Mouse (Mus musculus): ENCODE data around the gene Abcb11.
"Not testable (repeated sequence)": the region's sequence is repeated elsewhere in the genome, so short reads cannot be mapped to it uniquely, and the experiment has no call there.

Gene Abcb11

DNA sequence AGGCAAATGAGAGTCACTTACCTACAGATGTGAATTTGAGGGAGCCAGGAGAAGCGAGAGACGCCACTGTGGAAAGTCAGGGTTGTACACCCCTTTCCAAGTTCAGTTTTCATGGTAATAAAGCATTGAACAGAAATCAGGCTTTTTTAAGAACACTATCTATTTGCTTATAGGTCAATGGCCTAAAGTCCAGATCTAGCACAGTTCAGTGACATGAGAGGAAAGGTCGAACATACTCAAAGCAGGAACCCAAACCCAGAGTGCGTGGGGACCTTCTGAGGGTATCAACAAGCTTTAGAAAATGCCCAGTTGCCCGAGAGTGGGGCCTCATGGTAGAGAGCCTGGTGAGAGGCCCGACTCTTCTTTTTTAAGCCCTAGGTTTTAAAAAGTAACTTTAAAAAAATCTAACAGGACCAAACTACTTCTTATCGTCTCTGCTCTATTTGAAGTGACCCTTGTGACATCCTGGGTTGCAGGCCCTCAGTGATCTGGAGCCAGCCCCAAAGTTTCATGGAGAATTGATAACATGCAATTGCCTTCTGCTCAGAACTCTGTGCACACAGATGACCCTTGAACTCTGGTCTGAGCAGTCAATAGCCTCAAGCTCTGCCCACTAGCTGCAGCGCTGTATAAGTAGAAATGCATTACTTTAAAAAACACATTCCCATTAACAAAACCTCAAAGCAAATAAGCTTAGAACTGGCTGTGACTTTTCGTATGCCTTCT lies at the start of gene Abcb11:
TSS of gene Abcb11 (minus strand) at position 121 of the 726 bp plus-strand sequence.
- in situ Hi-C loops (cut with MseI, MboI) = no loop called here

DNA sequence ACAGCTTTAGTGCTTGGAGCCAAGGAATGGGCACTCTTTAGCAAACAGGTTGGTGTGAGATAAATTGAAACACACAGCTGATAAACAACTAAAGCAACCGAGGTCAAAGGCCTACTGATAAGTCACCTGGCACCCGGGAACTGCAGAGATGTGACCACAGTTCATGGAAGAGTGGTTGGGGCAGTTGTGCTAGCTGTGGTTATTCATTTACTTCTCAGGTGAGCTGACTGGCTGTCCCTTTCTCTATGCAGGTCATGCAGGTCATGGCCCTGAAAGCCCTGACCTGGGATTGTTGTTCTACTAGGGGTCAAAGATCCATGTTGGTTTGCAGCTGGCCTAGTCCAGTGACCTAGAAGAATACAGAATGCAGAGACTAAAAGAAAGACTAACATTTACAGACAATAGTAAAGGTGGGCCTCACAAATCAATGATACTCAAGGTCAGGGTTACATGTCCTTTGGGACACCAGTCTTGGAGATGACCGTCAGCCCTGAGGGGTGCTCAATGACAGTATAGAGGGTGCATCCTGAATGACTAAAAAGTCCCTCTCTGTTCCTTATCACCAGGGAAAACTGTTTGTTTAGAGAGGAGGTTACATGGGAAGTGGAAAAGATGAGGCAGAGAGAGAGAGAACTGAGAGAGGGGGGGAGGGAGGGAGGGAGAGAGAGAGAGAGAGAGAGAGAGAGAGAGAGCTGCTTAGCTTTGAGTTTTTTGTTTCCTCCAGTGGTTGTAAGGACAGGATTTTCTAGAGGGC lies 43.9 kb upstream of the Abcb11 start:
- in situ Hi-C loops (cut with MseI, MboI) = no loop called here

DNA sequence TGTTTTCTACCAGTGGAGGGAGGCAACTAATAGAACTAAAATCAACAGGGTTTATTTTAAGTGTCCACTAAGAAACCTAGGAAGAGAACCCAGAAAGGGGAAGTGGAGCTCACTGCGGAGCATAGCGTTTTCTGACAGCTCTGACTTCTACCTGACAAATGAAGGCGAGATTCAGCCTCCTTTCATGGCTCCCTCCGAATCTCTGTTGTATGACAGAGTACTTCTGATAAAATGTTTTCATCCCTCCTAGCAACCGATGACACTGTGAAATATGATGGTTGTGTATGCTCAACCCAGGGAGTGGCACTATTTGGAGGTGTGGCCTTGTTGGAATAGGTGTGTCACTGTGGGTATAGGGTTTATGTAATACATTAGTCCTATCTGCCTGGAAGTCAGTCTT lies 40.4 kb upstream of the Abcb11 start:
- in situ Hi-C loops (cut with MseI, MboI) = no loop called here

DNA sequence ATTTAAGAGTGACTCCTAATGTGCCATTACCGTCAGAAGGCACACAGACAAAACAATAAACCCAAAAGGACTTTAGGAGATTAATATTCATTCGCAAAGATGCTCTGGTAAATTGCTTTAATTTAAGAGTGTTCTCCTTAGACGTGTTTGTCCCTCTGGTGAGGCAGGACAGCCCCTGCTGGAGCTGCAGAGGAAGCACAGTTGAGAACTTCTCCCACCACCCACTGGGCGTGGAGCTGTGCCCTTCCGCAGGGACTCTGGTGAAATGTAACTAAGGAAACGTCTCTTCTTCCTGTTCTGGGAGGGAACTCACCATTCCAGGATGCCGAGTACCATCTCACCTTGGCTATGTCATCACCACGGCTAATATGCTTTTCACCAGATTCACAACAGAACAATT lies 39.3 kb upstream of the Abcb11 start:
- in situ Hi-C loops (cut with MseI, MboI) = no loop called here

DNA sequence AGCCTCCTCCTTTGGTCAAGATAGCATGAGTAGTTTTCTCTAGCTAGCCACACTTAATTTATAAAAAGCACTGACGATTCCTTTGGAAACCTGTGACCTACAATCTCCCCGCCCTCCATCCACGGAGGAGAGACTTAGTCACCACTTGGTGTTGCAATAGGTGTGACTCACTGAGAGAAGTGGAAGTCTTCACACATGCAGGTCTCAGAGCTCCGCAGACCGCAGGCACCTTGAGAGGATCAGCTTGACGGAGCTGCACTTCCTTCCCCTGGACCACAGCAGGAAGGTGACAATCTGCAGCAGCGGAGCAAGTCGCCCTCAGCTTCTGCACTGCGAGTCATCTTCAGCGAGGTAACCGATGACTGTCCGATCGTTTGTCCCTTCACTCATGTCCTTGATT lies 37.9 kb upstream of the Abcb11 start, which contains the start of gene Dhrs9:
TSS of gene Dhrs9 (plus strand) at position 165 of the 400 bp plus-strand sequence.
- in situ Hi-C loops (cut with MseI, MboI) = no loop called here

DNA sequence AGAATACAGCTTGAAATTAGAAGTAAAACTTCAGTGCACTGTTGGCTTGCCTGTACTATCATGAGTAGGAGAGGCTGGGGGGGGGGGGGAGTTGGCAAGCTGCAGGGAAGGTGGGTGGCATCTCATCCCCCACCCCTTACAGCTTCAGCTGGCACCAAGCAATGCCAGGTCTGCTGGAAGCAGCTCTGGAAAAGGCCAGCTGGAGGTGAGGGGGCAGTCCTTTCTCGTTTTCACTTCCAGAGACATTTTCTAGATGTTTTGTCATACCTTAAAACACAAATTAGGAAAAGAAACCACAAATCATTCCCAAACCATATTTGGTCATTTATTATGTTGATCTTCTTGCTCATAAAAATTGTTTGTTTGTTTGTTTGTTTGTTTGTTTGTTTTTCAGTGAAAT lies 37.4 kb upstream of the Abcb11 start:
- in situ Hi-C loops (cut with MseI, MboI) = no loop called here

DNA sequence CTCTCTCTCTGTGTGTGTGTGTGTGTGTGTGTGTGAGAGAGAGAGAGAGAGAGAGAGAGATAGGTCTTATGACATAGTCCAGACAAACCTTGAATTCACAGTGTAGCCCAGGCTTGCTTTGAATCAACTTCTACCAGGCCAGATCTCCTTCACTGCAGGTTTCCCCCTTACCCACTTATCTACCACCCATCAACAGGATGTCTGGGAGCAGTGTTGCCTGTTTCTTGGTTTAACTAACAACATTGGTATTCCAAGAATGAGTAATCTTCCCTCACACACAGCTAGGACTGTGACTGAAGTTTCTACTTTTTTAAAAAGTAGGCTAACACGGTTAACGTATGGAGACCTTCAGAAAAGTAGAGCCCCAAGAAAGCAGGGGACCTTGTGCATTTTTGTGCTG lies 34.4 kb upstream of the Abcb11 start:
- in situ Hi-C loops (cut with MseI, MboI) = no loop called here

DNA sequence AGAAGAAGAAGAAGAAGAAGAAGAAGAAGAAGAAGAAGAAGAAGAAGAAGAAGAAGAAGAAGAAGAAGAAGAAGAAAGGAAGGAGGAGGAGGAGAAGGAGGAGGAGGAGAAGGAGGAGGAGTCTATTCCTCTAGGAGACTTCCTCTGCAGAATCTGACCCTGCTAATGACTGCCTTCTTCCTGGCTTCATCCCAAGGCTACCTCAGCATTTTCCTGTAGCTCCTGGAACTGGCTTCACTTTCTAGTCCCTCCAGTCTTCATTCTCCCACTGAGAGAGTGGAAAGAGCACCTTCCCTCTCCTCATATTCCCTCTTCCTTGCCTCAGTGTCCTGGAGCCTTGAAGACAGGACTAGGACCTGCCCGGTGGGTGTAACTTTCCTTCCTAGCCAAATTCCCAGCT lies 22.9 kb upstream of the Abcb11 start:
- in situ Hi-C loops (cut with MseI, MboI) = no loop called here

DNA sequence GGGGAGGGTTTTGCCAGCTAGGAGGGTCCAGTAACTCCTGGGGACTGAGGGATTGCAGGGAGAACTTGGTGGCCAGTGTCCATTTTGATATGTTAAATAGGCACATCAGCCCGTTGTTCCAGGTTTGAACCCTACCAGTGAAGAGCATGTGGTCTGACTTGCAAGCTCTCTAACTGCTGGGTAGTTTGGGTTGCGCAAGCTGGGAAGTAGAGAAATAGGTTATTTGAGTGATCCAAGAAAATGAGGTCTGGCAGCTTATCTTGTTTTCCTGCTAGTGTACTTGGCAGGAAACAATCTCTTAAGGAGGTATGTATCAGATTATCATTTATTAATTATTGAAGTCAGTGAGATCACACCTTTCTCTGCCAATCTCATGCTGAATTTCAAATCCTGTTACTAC lies 22.4 kb upstream of the Abcb11 start:
- in situ Hi-C loops (cut with MseI, MboI) = no loop called here

DNA sequence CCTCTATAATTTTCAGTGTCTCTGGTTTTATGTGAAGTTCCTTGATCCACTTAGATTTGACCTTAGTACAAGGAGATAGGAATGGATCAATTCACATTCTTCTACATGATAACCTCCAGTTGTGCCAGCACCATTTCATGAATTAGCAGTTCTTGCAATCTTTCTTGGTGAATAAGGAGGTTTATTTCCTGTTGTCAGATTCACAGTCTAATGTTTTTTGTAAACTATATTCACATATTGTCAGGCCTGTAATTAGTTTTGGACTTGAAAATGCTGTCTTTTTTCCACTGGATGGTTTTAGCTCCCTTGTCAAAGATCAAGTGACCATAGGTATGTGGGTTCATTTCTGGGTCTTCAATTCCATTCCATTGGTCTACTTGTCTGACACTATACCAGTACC lies 13.0 kb upstream of the Abcb11 start:
- in situ Hi-C loops (cut with MseI, MboI) = not testable (repeated sequence)

DNA sequence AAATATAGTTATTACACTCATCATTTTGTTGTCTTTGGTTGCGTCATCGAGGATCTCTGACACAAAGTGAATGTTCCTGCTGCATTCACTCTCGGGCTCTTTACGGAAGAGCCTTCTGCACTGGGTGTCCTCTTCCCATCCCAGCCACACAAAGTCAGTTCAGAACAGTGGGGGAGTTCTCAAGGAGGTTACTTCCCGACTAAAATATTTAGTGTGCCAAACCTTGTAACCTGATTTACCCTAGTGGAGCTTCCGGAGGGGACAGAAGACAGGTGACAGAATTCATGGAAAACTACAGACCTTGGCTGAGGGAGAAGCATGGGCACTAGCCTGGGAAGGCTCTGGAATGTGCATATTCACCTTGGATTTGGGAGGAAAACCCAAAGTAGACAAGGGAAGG lies 910 bp downstream of the Abcb11 start:
- in situ Hi-C loops (cut with MseI, MboI) = no loop called here

DNA sequence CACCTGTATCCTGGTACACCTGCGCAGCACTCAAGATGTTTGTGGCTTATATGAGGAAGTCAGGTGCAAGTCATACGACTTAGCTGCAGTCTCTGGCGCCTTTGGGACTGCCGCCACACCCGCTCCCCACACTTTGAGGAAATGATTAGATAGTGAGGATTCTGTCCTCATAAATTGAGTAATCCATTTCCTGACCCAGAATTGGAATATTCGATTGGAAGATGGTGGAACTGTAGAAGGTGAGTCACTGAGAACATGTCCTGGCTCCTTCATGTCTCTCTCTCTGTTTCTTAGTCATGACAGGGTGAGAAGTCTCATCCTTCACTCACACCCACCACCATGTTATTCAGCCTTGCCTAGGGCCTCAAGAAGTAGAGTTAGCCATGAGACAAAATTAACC lies 10.9 kb downstream of the Abcb11 start:
- in situ Hi-C loops (cut with MseI, MboI) = not testable (repeated sequence)

DNA sequence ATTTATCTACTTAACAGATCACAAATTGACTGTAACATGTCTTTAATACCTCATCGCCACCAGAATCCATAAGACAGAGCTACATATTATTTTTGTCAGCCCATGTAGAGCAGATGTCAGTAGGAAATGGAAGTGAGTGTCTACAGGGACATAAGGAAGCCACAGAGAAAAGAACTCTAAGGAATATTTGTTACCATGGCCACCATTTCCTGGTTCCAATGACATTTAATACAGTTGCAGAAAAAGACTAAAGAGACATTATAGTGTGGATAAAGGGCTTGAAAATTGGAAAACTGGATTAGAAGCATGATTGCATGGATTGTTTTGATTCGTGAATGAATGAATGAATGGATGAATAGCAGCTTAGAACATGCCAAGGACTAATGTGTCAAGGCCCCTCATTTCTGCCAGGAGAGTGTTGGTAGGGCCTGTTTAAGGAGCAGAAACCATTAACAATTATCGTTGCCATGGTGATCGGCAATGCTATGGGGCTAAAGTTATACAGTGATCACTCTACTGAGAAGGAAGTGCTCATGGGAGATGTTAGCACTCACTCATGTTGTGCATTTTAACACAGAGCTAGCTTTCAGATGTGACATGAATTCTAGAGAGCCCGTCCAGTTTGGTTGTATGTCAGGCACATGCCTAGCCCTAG lies 13.8 kb downstream of the Abcb11 start:
- in situ Hi-C loops (cut with MseI, MboI) = no loop called here

DNA sequence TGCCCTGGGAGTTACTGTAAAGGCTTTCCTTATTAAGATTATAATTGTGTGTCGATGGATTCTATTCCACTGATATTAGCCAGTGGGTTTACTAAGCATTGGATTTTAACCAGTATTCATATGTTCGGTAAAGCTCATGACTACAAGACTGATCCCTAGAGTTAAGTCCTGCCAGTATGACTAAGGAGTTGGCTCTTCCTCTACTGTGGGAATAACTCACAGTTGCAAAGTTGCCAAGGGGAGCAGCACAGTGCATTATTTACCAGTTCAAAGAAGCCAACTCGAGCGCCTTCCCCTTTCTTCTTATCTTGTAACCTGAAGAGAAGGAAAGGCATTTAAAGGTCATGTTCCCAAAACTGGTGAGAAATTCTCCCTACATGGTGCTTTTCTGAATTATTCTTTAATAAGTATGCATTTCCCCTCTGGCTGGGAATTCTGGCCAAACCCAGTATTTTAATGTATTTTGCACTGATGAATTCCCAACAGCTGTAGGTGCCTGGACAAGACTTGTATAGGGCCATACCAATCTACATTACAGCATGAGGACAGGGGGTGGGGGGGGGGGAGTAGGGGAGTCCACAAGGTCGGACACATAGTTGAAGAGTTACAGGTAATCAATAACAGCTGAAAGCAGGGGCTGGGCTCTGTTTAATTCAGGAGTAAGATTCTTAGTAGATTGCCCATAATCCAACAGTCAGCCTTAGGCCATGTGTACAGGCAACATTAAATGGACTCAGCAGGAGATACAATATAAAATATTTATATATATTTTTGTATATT lies 17.3 kb downstream of the Abcb11 start:
- in situ Hi-C loops (cut with MseI, MboI) = no loop called here

DNA sequence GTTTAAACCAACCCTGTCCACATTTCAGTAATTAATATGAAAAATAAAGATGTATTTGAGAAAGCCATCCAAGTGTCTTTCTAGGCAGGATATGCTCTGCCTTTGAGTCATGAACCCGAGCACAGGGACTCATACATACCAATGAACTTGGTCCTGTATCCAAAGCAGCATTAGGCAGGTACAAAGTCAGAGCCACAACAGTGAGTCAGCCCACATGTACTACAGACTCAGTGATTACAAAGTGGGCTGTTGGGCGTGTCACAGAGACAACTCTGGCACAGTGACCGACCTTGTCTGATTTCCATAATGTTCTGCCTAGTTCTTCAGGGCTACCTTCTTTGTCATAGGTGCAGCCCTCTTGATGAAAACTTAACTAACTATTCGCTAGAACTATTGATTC lies 19.4 kb downstream of the Abcb11 start:
- in situ Hi-C loops (cut with MseI, MboI) = no loop called here

DNA sequence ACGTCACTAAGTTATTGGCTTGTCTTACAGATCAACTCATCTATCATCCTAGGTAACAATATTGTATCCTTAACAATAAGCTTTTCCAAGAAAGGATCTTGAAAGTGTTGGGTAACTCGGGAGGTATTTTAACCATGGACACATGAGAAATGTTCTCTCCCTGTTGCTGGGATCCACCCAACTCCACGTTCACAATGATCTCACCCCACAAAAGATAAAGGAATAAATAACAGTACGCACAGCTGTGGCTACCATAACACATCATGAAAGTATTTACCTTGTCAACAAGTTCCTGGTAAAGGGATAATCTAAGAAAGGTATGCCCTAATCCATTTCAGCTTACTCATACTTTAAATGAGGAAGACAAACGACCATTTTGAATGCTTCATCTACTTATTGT lies 21.0 kb downstream of the Abcb11 start:
- in situ Hi-C loops (cut with MseI, MboI) = no loop called here

DNA sequence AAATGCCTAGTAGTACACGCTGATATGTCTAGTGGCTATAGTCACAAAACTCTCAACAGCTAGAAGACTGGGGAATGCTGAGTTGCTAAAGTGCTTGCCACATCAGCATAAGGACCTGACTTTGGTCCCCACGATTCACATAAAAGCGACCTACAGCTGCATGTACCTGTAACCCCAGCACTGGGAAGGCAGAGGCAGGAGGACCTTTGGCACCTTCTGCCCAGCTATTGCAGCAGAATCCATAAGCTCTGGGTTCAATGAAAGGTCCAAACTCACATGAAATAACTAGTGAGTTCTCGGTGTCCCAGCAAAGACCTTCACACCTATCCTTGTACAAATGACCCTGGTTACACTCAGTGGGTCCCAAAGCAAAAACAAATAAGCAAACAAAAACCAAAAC lies 31.1 kb downstream of the Abcb11 start:
- in situ Hi-C loops (cut with MseI, MboI) = no loop called here

DNA sequence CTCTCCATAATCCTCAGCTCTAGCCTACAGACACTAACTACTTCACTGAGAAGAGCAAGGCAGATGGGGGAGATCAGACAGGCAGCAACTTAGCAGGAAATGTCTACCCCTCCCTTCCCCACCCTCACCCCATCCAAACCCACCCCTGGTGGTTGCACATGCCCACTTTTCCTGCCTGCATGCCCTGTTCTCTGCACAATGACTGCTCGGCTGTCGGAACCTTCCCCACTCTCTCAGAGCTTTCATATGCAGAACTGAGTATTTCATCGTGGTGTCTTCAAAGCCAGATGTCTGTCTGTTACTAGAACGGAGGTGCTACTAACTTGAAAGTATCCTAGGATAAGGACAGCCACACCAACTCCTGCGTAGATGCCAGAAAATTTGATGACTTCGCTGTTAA lies 34.3 kb downstream of the Abcb11 start:
- in situ Hi-C loops (cut with MseI, MboI) = no loop called here

DNA sequence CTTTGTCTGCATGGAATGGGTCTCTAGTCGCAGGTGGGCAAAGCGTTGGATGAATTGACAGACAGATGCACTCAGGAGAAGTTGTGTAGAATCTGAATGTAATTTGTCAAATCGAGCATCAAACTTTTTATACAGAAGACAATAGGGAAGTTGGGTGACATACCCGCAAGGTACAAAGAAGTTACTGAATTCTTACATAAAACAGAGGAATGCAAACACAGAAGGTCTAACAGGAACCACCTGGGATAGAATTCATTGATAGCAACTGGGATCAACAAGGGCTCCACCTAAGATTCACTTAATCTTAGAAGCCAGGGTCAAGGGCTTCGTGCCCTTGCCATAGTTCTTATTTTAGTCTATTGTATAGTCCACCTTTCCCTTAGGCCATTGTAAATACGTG lies 41.8 kb downstream of the Abcb11 start:
- in situ Hi-C loops (cut with MseI, MboI) = not testable (repeated sequence)

DNA sequence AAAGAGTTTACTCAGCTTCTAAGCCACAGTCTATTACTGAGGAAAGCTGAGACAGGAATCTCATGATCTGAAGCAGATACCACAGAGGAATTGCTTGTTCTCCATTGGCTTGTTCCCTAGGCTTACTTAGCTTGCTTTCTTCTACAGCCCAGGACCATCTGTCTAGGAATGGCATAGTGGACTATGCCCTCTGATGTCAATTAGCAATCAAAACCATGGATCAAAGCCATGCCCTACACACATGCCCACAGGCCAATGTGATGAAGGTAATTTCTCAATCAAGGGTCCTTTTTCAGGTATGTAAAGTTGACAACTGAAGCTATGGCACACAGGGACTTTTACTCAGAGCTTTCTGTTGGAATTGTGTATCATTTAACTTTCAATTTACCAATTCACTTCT lies 47.9 kb downstream of the Abcb11 start:
- in situ Hi-C loops (cut with MseI, MboI) = no loop called here

DNA sequence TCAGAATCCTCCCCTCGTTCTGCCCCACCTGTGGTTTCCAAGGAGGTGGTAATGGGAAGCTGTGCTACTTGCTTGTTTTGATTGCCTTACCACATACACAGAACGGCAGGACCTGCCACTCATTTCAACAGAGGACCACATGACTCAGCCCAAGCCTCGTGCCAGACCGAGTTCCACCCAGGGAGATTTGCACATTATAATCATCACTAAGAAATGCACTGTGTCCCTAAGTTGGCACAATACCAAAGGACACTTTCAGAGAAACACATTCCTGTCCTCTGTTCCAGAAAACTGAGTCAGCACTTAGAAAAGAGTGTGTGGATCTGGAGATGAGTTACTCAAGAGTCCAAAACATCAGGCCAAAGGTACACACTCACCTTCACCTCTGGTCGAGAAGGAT lies 53.4 kb downstream of the Abcb11 start:
- in situ Hi-C loops (cut with MseI, MboI) = no loop called here

DNA sequence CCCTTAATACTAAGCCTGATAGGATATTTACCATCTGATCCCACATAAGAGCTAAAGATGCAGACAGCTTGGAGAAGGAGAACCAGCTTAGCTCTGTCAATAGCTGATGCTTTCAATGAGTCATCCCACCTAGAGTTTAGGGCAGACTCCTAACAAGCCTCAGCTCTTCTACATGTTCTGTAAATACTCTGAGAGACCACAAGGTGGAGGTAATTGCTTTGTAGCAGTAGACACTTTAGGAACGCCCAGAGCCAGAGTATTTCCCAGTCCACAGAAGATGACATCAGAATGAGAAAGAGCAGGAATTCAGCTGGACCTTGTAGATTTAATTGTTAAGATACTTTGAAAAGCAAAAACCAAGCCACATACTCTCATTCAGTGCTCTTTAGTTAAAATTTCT lies 66.5 kb downstream of the Abcb11 start:
- in situ Hi-C loops (cut with MseI, MboI) = loop anchor here (5.0 kb wide), 1 partner anchor 151 kb away; no protein-coding TSS in a partner anchor

Data from mouse trophoblast stem cell (cell line).